Mouse (Mus musculus) bone marrow macrophage, adult 2 months (primary cell): ENCODE measurements around the gene Erc2.

Experiments used
- CTCF ChIP-seq: IDR thresholded peaks from 2 replicates; pipeline ENCODE4 v1.5.1; 2012; ENCODE audit warnings: low read depth, mild to moderate bottlenecking, low read length, moderate library complexity
- POLR2A ChIP-seq: IDR thresholded peaks from 2 replicates; pipeline ENCODE4 v1.6.1; 2012; ENCODE audit warnings: mild to moderate bottlenecking, low read depth, low read length, borderline replicate concordance

GRCm38 (mm10) chr14:28242743-28243142, 620.5 kb downstream of the Erc2 start:
- TF ChIP-seq CTCF, result no peak
- no peak for TF ChIP-seq POLR2A
